Mouse (Mus musculus): ENCODE measurements at regions not wholly inside any gene's neighbourhood (a gene's known extent, or its start where the extent isn't known, plus 50 kb on each side); places are given as distances from the start of the nearest gene placed in this dataset.

DNA sequence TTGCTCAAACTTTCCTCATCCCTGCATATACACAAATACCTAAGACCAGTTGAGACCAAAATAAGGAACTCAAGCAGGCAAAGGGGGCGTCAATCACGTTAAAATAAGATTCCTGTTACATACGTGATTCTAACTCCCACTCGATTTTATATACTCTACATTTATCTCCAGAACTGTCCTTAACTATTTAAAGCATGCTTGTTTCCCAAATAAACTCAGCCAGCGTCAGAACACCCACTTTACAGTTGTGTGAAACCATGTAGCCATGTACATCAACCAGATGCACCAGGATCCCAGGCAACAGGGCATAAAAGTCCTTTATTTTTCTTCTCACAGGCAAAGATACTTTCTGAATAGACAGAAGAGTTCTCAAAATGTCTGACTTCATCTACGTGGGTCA is 61.5 kb downstream of the Ccna1 start:
- DNase-seq = no peak

DNA sequence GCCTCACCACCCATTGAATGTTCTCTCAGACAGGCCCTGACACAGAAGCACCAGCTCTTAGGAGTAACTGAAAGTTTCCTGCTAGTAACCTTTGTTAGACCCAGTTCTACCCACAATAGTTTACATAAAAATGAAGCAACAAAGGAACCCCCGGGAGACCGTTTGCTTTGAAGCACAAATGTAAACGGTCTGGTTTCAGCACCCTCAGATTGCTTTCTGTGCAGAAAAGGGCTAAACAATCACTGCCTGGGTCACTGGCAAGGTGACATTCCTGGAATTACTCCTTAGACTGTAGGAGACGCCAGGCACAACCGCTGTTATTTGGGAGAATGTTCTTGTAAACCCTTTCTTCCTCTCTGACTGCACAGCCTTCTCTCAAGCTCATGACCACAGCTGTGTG is 65.2 kb downstream of the Ccna1 start:
- peak; percentile 33 for DNase-seq

DNA sequence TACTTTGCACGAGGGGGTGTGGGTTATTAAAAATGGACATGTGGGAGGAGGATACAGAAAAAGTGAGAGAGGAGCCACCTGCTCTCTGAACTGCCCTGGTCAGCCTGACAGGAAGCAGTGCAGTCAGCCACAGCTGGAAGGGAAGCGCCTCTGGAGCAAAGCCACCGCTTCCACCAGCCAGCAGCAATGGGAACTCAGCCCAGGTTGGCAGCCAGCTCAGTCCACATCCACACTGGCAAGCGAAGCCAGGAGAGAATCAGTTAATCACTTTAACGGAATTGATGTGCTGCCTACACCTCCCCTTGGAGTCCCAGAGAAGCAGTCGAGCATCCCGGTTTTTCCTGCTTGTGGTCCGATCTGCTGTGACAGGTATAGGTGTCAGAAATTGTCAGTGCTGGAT is 65.9 kb downstream of the Ccna1 start:
- DNase-seq = no peak

DNA sequence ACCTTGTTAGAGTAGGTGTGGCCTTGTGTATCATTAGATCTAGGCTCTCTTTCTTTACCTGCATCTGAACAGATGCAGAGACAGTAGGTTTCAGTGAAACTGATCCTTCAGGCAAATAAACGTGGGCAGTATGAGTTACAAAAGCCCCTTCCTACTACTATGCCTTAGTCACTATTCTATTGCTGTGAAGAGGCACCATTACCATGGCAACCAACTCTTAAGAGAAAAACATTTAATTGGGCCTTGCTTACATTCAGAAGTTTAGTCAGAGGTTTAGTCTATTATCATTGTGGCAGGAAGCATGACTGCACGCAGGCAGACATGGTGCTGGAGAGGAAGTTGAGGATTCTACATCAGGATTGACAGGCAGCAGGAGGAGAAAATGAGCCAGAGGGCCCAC is 65.8 kb upstream of the Sertm1 start:
- DNase-seq = no peak

DNA sequence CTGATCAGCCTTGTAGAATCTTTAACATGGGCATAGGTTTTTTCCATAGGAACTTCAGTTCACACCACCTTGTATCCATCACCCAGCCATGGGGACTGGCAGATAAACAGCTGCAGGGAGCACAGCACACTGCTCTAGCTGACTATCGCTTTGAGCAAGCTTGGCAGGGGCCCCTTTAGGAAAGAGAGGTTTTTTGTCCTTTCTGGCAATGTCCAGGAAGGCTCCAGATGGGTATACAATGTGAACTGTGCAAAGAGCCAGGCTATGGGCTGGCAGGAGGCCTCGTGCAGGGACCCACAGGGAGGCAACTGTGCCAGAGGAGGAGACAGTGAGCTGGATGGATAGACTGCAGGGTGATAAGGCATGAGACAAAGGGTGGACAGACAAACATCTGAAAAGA is 64.6 kb upstream of the Sertm1 start:
- no peak for DNase-seq

DNA sequence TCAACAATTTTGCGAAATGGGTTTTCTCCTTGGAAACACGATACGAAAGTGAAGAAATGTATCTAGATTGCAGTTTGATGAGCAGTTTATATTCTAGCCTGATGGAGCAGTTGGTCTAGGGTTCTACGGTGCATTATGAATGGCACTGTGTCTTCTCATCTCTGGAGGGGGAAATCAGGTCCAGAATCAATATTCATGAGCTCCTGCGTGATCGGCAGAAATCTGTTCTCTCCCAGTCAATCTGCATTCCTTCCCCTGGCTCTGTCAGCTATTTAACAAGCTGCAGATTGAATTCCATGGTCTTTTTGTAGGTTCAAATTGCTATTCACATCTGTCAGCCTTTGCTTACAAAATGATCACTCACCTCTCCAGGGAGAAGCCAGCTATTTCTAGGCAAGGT is 49.8 kb upstream of the Sertm1 start:
- DNase-seq = no peak
